Mouse (Mus musculus) CH12.LX (cell line): ENCODE measurements around the gene Eef1a1.
A peak's percentile ranks its signal among the peaks of the same experiment; 100 is the strongest.

Source experiments
- BHLHE40 ChIP-seq: IDR thresholded peaks from 2 replicates; pipeline ENCODE4 v1.6.1; 2011; ENCODE audit warnings: mild to moderate bottlenecking, low read depth, low read length, improper control_type of control experiment
- CTCF ChIP-seq, 2 experiments: IDR thresholded peaks in 1 of 2; conservative IDR thresholded peaks in 1 of 2; 2 replicates each; pipeline ENCODE4 v1.5.1; 2011 to 2012; ENCODE audit warnings: low read depth in 2 of 2, low read length in 2 of 2, improper control_type of control experiment in 1 of 2, inconsistent platforms in 1 of 2, mild to moderate bottlenecking in 1 of 2, moderate library complexity in 1 of 2
- EP300 ChIP-seq: IDR thresholded peaks from 2 replicates; pipeline ENCODE4 v1.6.1; 2011; ENCODE audit warnings: low read length, improper control_type of control experiment
- POLR2A ChIP-seq: IDR thresholded peaks from 2 replicates; pipeline ENCODE4 v1.6.1; 2011; ENCODE audit warnings: low read depth, mild to moderate bottlenecking, improper control_type of control experiment, low read length
- POLR2AphosphoS2 ChIP-seq: IDR thresholded peaks from 2 replicates; pipeline ENCODE4 v1.6.1; 2011; ENCODE audit warnings: low read depth, low read length, improper control_type of control experiment
- RAD21 ChIP-seq: IDR thresholded peaks from 2 replicates; pipeline ENCODE4 v1.6.1; 2011; ENCODE audit warnings: low read depth, mild to moderate bottlenecking, low read length, improper control_type of control experiment, moderate library complexity
- UBTF ChIP-seq: IDR thresholded peaks from 2 replicates; pipeline ENCODE4 v1.6.1; 2012; ENCODE audit warnings: low read depth, mild to moderate bottlenecking, inconsistent platforms, low read length, improper control_type of control experiment, moderate library complexity
- USF1 ChIP-seq: IDR thresholded peaks from 2 replicates; pipeline ENCODE4 v1.6.1; 2014; ENCODE audit warnings: low read depth, mild to moderate bottlenecking, inconsistent platforms, low read length, improper control_type of control experiment
- USF2 ChIP-seq: conservative IDR thresholded peaks from 2 replicates; pipeline ENCODE4 v1.6.1; 2011; ENCODE audit warnings: low read depth, low read length, improper control_type of control experiment

GRCm38 (mm10) chr9:78484660-78485059 lies 4.3 kb downstream of the Eef1a1 start:
- TF ChIP-seq RAD21: no peak
- peak; percentile 71 for TF ChIP-seq BHLHE40
- no peak for TF ChIP-seq CTCF (conservative IDR thresholded peaks at IDR 0.05 in 1 of 2, IDR thresholded peaks at IDR 0.05 in 1 of 2; ENCODE audit: low read depth in 2 of 2, low read length in 2 of 2)
- no peak for TF ChIP-seq POLR2A
- no peak for TF ChIP-seq USF2
- TF ChIP-seq POLR2AphosphoS2: no peak
- no peak for TF ChIP-seq USF1
- no peak for TF ChIP-seq UBTF
- no peak for TF ChIP-seq EP300
